Mouse (Mus musculus): Measurements from ENCODE around the gene Lyrm7. TPM values are rescaled to one million over a fixed set of nuclear protein-coding genes. Genes with fewer than 3 reads are reported as not detected.
"Not testable (repeated sequence)": the region's sequence is repeated elsewhere in the genome, so short reads cannot be mapped to it uniquely, and the experiment has no call there.

Gene Lyrm7
- total and polyA plus RNA-seq, 3 experiments: 11.1 to 40.1 (median 38.6) TPM

GRCm38 (mm10) chr11:54862621-54863520, 2.2 kb upstream of the Lyrm7 start:
- Histone ChIP-seq H3K27me3 (ENCODE audit: control insufficient read depth, insufficient read depth, low read length) (no peaks in the 10 kb centered on the region), H3K9ac (ENCODE audit: low read depth, low read length) (no peak overlapping the region), H3K4me1 (ENCODE audit: control insufficient read depth, insufficient read depth, low read length) (peaks cover 1% of the 10 kb centered on the region; the same call in 1 of the 2 replicates), H3K36me3 (ENCODE audit: control insufficient read depth, insufficient read depth, low read length) (peaks cover 2% of the 10 kb centered on the region), H3K27ac (no peak overlapping the region), H3K4me3 (no peak overlapping the region), H3K79me2 (replicated peaks; ENCODE audit: control insufficient read depth, insufficient read depth, low read length) (no peaks in the 10 kb centered on the region)
- DNase-seq: peak in 1 of 2 experiments; percentile 68
- no peak; the same call in none of the 2 replicates for TF ChIP-seq CTCF (IDR thresholded peaks at IDR 0.05)
- no peak for TF ChIP-seq POLR2A (IDR thresholded peaks at IDR 0.05; ENCODE audit: insufficient read depth, low read depth, low read length)
- 0 out of 2 replicates have a peak, but pooled peaks have one; percentile 68 for TF ChIP-seq EP300 (IDR thresholded peaks at IDR 0.05; ENCODE audit: insufficient read depth, low read depth, low read length)
- intact Hi-C loops (cut with DNase I): loop anchor here (5.0 kb wide), 1 partner anchor 341 kb away; the partner anchor contains the start of gene Rapgef6
- WGBS: 31% methylated on average over 10 of the region's 10 CpGs

GRCm38 (mm10) chr11:54861471-54862420, 1.0 kb upstream of the Lyrm7 start:
- Histone ChIP-seq H3K27me3 (ENCODE audit: control insufficient read depth, insufficient read depth, low read length) (no peaks in the 10 kb centered on the region), H3K4me1 (ENCODE audit: control insufficient read depth, insufficient read depth, low read length) (peaks cover 1% of the 10 kb centered on the region; the same call in 1 of the 2 replicates), H3K36me3 (ENCODE audit: control insufficient read depth, insufficient read depth, low read length) (no peaks in the 10 kb centered on the region), H3K9ac (ENCODE audit: low read depth, low read length) (no peak overlapping the region), H3K27ac (no peak overlapping the region), H3K79me2 (replicated peaks; ENCODE audit: control insufficient read depth, insufficient read depth, low read length) (no peaks in the 10 kb centered on the region), H3K4me3 (no peak overlapping the region)
- WGBS: 88% methylated on average over 5 of the region's 5 CpGs
- intact Hi-C loops (cut with DNase I): loop anchor here (2.0 to 5.0 kb wide), 3 partner anchors 61 to 339 kb away; partner anchors contain the start of genes Cdc42se2 and Rapgef6
- TF ChIP-seq EP300 (IDR thresholded peaks at IDR 0.05; ENCODE audit: insufficient read depth, low read depth, low read length) (no peak), POLR2A (IDR thresholded peaks at IDR 0.05; ENCODE audit: insufficient read depth, low read depth, low read length) (no peak), CTCF (IDR thresholded peaks at IDR 0.05) (no peak)
- DNase-seq: no peak

- Histone ChIP-seq H3K27ac (peak overlapping the region; percentile 91), H3K4me3 (peak overlapping the region; percentile 54), H3K79me2 (replicated peaks; ENCODE audit: control insufficient read depth, insufficient read depth, low read length) (no peaks in the 10 kb centered on the region), H3K9ac (ENCODE audit: low read depth, low read length) (no peak overlapping the region), H3K27me3 (ENCODE audit: control insufficient read depth, insufficient read depth, low read length) (no peaks in the 10 kb centered on the region), H3K4me1 (ENCODE audit: control insufficient read depth, insufficient read depth, low read length) (no peaks in the 10 kb centered on the region), H3K36me3 (ENCODE audit: control insufficient read depth, insufficient read depth, low read length) (no peaks in the 10 kb centered on the region)
- intact Hi-C loops (cut with DNase I): loop anchor here (1.0 to 5.0 kb wide), 4 partner anchors 59 to 337 kb away; partner anchors contain the start of genes Cdc42se2 and Rapgef6
- TF ChIP-seq EP300 (IDR thresholded peaks at IDR 0.05; ENCODE audit: insufficient read depth, low read depth, low read length): peak; percentile 58; the same call in 1 of the 2 replicates
- TF ChIP-seq POLR2A (IDR thresholded peaks at IDR 0.05; ENCODE audit: insufficient read depth, low read depth, low read length): no peak
- TF ChIP-seq CTCF (IDR thresholded peaks at IDR 0.05): peak; percentile 73
- DNase-seq: no peak
- 22% methylated on average over 11 of the region's 11 CpGs for WGBS
These were observed 1.2 kb downstream of the Lyrm7 start for GRCm38 (mm10) chr11:54859322-54860165.

GRCm38 (mm10) chr11:54858880-54859279, 1.8 kb downstream of the Lyrm7 start:
- intact Hi-C loops (cut with DNase I); H3K4me1 ChIP-seq (ENCODE audit: control insufficient read depth, insufficient read depth, low read length); H3K27me3 ChIP-seq (ENCODE audit: control insufficient read depth, insufficient read depth, low read length); H3K27ac ChIP-seq; DNase-seq; H3K4me3 ChIP-seq; H3K9ac ChIP-seq (ENCODE audit: low read depth, low read length); H3K79me2 ChIP-seq (replicated peaks; ENCODE audit: control insufficient read depth, insufficient read depth, low read length); H3K36me3 ChIP-seq (ENCODE audit: control insufficient read depth, insufficient read depth, low read length): not testable (repeated sequence)
- 96% methylated on average over 12 of the region's 12 CpGs for WGBS

- Histone ChIP-seq H3K27ac (no peak overlapping the region), H3K4me1 (ENCODE audit: control insufficient read depth, insufficient read depth, low read length) (no peaks in the 10 kb centered on the region), H3K36me3 (ENCODE audit: control insufficient read depth, insufficient read depth, low read length) (no peaks in the 10 kb centered on the region), H3K79me2 (replicated peaks; ENCODE audit: control insufficient read depth, insufficient read depth, low read length) (no peaks in the 10 kb centered on the region), H3K9ac (ENCODE audit: low read depth, low read length) (no peak overlapping the region), H3K27me3 (ENCODE audit: control insufficient read depth, insufficient read depth, low read length) (no peaks in the 10 kb centered on the region), H3K4me3 (no peak overlapping the region)
- 97% methylated on average over 12 of the region's 12 CpGs for WGBS
- DNase-seq: no peak
- intact Hi-C loops (cut with DNase I): no loop called here
- no peak for TF ChIP-seq CTCF (IDR thresholded peaks at IDR 0.05)
- TF ChIP-seq POLR2A (IDR thresholded peaks at IDR 0.05; ENCODE audit: insufficient read depth, low read depth, low read length): no peak
- no peak for TF ChIP-seq EP300 (IDR thresholded peaks at IDR 0.05; ENCODE audit: insufficient read depth, low read depth, low read length)
These were observed 9.1 kb downstream of the Lyrm7 start for GRCm38 (mm10) chr11:54851656-54852055.
